ENCODE assay signal across 16 mouse cellular contexts in the genomic region with DNA sequence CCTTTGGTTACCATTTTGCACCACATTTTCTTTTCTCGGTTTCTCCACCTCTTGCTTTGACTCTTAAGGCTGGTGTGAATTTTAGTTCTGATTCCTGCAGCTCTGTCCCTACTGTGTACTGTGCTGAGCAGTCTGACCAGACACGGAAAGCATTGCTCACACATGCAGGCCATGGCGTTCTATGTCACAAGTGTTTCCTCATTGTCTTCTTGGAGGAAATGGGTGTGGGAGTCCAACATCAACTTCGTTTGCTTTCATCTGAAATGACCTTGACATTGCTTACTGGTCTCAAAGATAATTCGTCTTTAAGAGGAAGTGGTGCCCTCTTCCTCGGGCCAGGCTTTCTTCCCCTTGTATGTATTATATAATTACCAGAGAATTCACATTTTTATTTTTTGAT.
DNase-seq lines count a peak whose midpoint lies in the region; ATAC-seq lines count a peak whose summit lies in the region.
"Had no signal": no experiment of that assay in that cellular context is flagged by ENCODE, and none has a peak within 500 bp of the region (broad histone marks: within the 10 kb centered on the region; RNA-seq: fewer than 3 reads in every experiment).

No protein-coding gene starts in this region.

- H3K4me2 ChIP-seq in midbrain, embryonic 15.5 days, result no peak overlapping the region
- H3K4me2 ChIP-seq: embryonic facial prominence, embryonic 15.5 days had no signal

- no peaks in the 10 kb centered on the region for H3K27me3 ChIP-seq in midbrain, embryonic 10.5 days (ENCODE audit: low read depth, poor library complexity, severe bottlenecking)
- no peaks in the 10 kb centered on the region for H3K27me3 ChIP-seq in midbrain, embryonic 15.5 days (replicated peaks)
- no peaks in the 10 kb centered on the region for H3K27me3 ChIP-seq in megakaryocyte, embryonic 14.5 days (replicated peaks)
- H3K27me3 ChIP-seq: embryonic facial prominence, embryonic 15.5 days had no signal

- peak overlapping the region; percentile 49; the same call in 1 of the 2 replicates for H3K27ac ChIP-seq in midbrain, embryonic 10.5 days (replicated peaks)
- no peak overlapping the region for H3K27ac ChIP-seq in midbrain, embryonic 15.5 days
- H3K27ac ChIP-seq: embryonic facial prominence, embryonic 15.5 days; macrophage had no signal

- no peaks in the 10 kb centered on the region for H3K9me3 ChIP-seq in midbrain, embryonic 10.5 days (replicated peaks)
- H3K9me3 ChIP-seq in midbrain, embryonic 15.5 days, result no peaks in the 10 kb centered on the region
- no peaks in the 10 kb centered on the region for H3K9me3 ChIP-seq in megakaryocyte, embryonic 14.5 days
- H3K9me3 ChIP-seq: embryonic facial prominence, embryonic 15.5 days; G1E had no signal

- 89% methylated on average over 6 of the region's 6 CpGs for WGBS in midbrain, embryonic 10.5 days
- 83% methylated on average over 6 of the region's 6 CpGs for WGBS in midbrain, embryonic 15.5 days

- DNase-seq in adrenal gland, adult 2 months, result peak; percentile 10
- no peak for DNase-seq in adrenal gland, adult 18-20 months (ENCODE audit: low spot score in 2 of 2)
- DNase-seq in midbrain, embryonic 10.5 days (ENCODE audit: low spot score), result no peak
- peak; percentile 13 to 53 for DNase-seq in kidney, postnatal 36 days
- DNase-seq in MN1 (ENCODE audit: low spot score), result no peak
- DNase-seq in urinary bladder, postnatal 14 days (ENCODE audit: low spot score), result no peak
- DNase-seq: cerebellum, postnatal 36 days; forebrain, postnatal 0 days; gastrocnemius, postnatal 14 days had no signal

- H3K36me3 ChIP-seq in midbrain, embryonic 10.5 days, result no peaks in the 10 kb centered on the region
- no peaks in the 10 kb centered on the region for H3K36me3 ChIP-seq in midbrain, embryonic 15.5 days (replicated peaks)
- H3K36me3 ChIP-seq in megakaryocyte, embryonic 14.5 days (replicated peaks; ENCODE audit: low read length), result no peaks in the 10 kb centered on the region
- H3K36me3 ChIP-seq: embryonic facial prominence, embryonic 15.5 days; G1E had no signal

- ATAC-seq in midbrain, embryonic 15.5 days (replicated peaks), result no peak
- ATAC-seq: forebrain, postnatal 0 days; hindbrain, embryonic 16.5 days had no signal

- no peak overlapping the region for H3K4me3 ChIP-seq in midbrain, embryonic 10.5 days
- H3K4me3 ChIP-seq in midbrain, embryonic 15.5 days, result no peak overlapping the region
- peak overlapping the region; percentile 66 for H3K4me3 ChIP-seq in megakaryocyte, embryonic 14.5 days (replicated peaks)
- H3K4me3 ChIP-seq: embryonic facial prominence, embryonic 15.5 days; myocyte had no signal

- no peak overlapping the region for H3K9ac ChIP-seq in midbrain, embryonic 15.5 days
- H3K9ac ChIP-seq: embryonic facial prominence, embryonic 15.5 days; forebrain, postnatal 0 days had no signal

- peaks cover 25% of the 10 kb centered on the region for H3K4me1 ChIP-seq in midbrain, embryonic 10.5 days
- peaks cover 17% of the 10 kb centered on the region for H3K4me1 ChIP-seq in midbrain, embryonic 15.5 days
- H3K4me1 ChIP-seq in megakaryocyte, embryonic 14.5 days, result peaks cover 51% of the 10 kb centered on the region
- H3K4me1 ChIP-seq: embryonic facial prominence, embryonic 15.5 days had no signal

Comparison
In these comparisons a context has a peak if more than half of its experiments do, and no peak if none do; other contexts are left out.
1. DNase-seq: peak in adrenal gland, adult 2 months (single experiment) and kidney, postnatal 36 days (2 of 2); none in adrenal gland, adult 18-20 months (0 of 2), midbrain, embryonic 10.5 days (single experiment), MN1 (single experiment) and urinary bladder, postnatal 14 days (single experiment).